Mouse (Mus musculus) embryonic facial prominence, embryonic 14.5 days (tissue): ENCODE data around the gene Vars. TPM values are rescaled to one million over a fixed set of nuclear protein-coding genes. Genes with fewer than 3 reads are reported as not detected.
"Not testable (repeated sequence)": the region's sequence is repeated elsewhere in the genome, so short reads cannot be mapped to it uniquely, and the experiment has no call there.

Source experiments
- ATAC-seq: fragments of 200-750 bp; cut with Nextera tagmentation; 2 replicates; pipeline ENCODE4 v1.8.0; 2017; ENCODE audit warnings: low read depth, moderate number of reproducible peaks, moderate TSS enrichment
- DNase-seq: peaks from one replicate; pipeline ENCODE4 v3.0.0-alpha.2; 2015; ENCODE audit warnings: low spot score
- H3K27ac ChIP-seq: fragments of 300-500 bp; sonication (generic); replicated peaks from 2 replicates; pipeline ENCODE4 v1.5.1; 2014; ENCODE audit warnings: low read depth, mild to moderate bottlenecking, low read length, moderate library complexity
- H3K27me3 ChIP-seq: fragments of 300-500 bp; sonication (generic); replicated peaks from 2 replicates; pipeline ENCODE4 v1.6.1; 2014; ENCODE audit warnings: low read length; ENCODE audit not compliant: control insufficient read depth, insufficient read depth
- H3K36me3 ChIP-seq: fragments of 300-500 bp; sonication (generic); 2 replicates; pipeline ENCODE4 v1.6.1; 2014; ENCODE audit warnings: low read length, mixed read lengths; ENCODE audit not compliant: control insufficient read depth, insufficient read depth
- H3K4me1 ChIP-seq: fragments of 300-500 bp; sonication (generic); 2 replicates; pipeline ENCODE4 v1.6.1; 2014; ENCODE audit warnings: antibody characterized with exemption, low read length; ENCODE audit not compliant: control insufficient read depth, insufficient read depth
- H3K4me2 ChIP-seq: fragments of 300-500 bp; sonication (generic); 2 replicates; pipeline ENCODE4 v1.6.1; 2014; ENCODE audit warnings: low read depth, mild to moderate bottlenecking, low read length, moderate library complexity, mixed read lengths
- H3K4me3 ChIP-seq: fragments of 300-500 bp; sonication (generic); 2 replicates; pipeline ENCODE4 v1.5.1; 2014; ENCODE audit warnings: low read depth, mild to moderate bottlenecking, low read length
- H3K9ac ChIP-seq: fragments of 300-500 bp; sonication (generic); 2 replicates; pipeline ENCODE4 v1.6.1; 2014; ENCODE audit warnings: low read depth, mild to moderate bottlenecking, low read length, moderate library complexity, mixed read lengths
- H3K9me3 ChIP-seq: fragments of 300-500 bp; sonication (generic); 2 replicates; pipeline ENCODE4 v1.6.1; 2016; ENCODE audit warnings: low read length; ENCODE audit not compliant: control insufficient read depth
- WGBS: fragments of 180-500 bp; shearing (Covaris S2); extraction: QIAGEN DNeasy Blood & Tissue Kit; methylation state at CpG from one replicate; pipeline ENCODE4 v1.1.7; 2014; 5-methylcytosine and 5-hydroxymethylcytosine counted together
- polyA plus RNA-seq: library from polyadenylated mRNA; unstranded; fragments of >200 nt; fragmentation: Nextera tagmentation; extraction: Ambion mirVana; gene quantifications from 2 replicates; pipeline ENCODE4 v1.2.1, GENCODE M21; 2014

Gene Vars
- polyA plus RNA-seq, 1 experiment from 2014 or later = 80.3 TPM

DNA sequence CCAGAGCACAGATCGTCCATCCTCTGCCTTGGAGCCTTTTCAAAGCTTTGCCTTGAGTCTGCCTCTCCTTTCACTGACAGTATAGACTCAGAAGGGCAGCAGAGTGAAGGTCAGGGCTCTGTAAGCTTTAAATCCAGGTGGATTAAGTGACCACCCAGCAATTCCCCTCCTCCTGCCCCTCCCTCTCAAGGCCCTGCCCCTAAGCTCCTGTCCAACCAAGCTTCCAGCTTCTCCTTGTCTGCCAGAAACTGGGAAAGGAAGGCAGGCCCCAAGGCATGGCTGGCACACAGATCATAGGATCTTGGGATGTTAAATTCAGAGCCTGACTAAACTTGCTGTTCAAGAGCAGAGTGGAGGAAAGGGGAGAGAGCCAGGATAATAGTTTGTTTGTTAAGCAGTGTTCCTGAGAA, 36.1 kb upstream of the Vars start:
- H3K4me3 ChIP-seq = no peak overlapping the region
- H3K9ac ChIP-seq = no peak overlapping the region
- no peak for DNase-seq
- no peaks in the 10 kb centered on the region for H3K9me3 ChIP-seq
- H3K27ac ChIP-seq = no peak overlapping the region
- H3K36me3 ChIP-seq = no peaks in the 10 kb centered on the region
- no peaks in the 10 kb centered on the region for H3K4me1 ChIP-seq
- 43% methylated on average over 1 of the region's 1 CpGs for WGBS
- peaks cover 19% of the 10 kb centered on the region for H3K27me3 ChIP-seq
- ATAC-seq = no peak
- no peak overlapping the region for H3K4me2 ChIP-seq

DNA sequence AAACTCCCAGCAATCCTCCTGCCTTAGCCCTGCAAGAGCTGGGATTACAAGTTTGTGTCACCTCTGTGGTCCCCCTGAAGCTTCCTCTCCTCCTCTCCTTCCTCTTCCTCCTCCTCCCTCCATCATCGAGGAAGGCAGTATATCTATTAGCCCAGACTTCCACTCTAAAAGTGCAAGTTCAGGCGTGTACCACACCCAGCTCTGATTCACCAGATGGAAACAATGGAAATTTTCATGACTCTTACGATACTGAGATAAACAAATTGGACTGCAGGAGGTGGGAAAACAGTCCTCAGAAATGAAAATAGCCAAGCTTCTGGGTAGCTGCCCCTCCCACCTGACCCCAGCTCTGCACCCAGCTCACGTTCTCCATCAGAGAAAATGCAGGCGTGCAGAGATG, 35.2 kb upstream of the Vars start:
- Histone ChIP-seq H3K27me3 (peaks cover 21% of the 10 kb centered on the region), H3K9ac (no peak overlapping the region), H3K27ac (no peak overlapping the region), H3K9me3 (no peaks in the 10 kb centered on the region), H3K36me3 (no peaks in the 10 kb centered on the region), H3K4me1 (no peaks in the 10 kb centered on the region), H3K4me3 (no peak overlapping the region), H3K4me2 (no peak overlapping the region)
- ATAC-seq (no peak), DNase-seq (no peak)
- 76% methylated on average over 5 of the region's 5 CpGs for WGBS

DNA sequence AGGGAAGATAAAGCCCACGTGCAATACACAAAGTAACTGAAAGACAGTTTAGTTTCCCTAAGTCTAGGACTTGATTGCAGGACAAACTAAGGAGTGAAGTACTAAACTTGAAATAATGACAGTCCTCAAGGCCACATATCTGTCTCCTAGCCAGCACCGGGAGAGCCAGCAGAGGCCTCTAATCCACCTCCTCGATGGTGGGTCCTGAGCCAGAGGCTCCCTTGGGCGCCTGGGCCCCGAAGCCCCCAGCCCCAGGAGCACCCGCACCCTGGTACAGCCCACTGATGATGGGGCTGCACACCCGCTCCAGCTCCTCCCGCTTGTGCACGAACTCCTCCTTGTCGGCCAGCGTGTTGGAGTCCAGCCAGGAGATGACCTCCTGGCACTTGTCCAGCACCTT, 31.0 kb upstream of the Vars start, which contains the start of gene Gm20481:
Gene Gm20481, plus strand, starts transcription at position 91 of the 400 bp plus-strand sequence.
- H3K9me3 ChIP-seq, H3K4me2 ChIP-seq, H3K36me3 ChIP-seq, H3K4me1 ChIP-seq, H3K9ac ChIP-seq, H3K4me3 ChIP-seq, ATAC-seq, DNase-seq, H3K27ac ChIP-seq: not testable (repeated sequence)
- peaks cover 21% of the 10 kb centered on the region for H3K27me3 ChIP-seq
- 71% methylated on average over 5 of the region's 11 CpGs for WGBS

DNA sequence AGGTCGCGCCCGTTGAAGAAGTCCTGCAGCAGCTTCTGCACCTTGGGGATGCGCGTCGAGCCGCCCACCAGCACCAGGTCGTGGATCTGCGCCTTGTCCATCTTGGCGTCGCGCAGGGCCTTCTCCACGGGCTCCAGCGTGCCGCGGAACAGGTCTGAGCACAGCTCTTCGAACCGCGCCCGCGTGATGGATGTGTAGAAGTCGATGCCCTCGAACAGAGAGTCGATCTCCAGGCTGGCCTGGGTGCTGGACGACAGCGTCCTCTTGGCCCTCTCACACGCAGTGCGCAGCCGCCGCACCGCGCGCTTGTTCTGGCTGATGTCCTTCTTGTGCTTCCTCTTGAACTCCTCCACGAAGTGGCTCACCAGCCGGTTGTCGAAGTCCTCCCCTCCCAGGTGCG, 29.9 kb upstream of the Vars start:
- not testable (repeated sequence) for ATAC-seq, H3K9ac ChIP-seq, H3K4me3 ChIP-seq, H3K36me3 ChIP-seq, H3K4me2 ChIP-seq, H3K4me1 ChIP-seq, H3K27ac ChIP-seq, H3K9me3 ChIP-seq, DNase-seq
- H3K27me3 ChIP-seq = peaks cover 21% of the 10 kb centered on the region
- WGBS = 24% methylated on average over 7 of the region's 37 CpGs

DNA sequence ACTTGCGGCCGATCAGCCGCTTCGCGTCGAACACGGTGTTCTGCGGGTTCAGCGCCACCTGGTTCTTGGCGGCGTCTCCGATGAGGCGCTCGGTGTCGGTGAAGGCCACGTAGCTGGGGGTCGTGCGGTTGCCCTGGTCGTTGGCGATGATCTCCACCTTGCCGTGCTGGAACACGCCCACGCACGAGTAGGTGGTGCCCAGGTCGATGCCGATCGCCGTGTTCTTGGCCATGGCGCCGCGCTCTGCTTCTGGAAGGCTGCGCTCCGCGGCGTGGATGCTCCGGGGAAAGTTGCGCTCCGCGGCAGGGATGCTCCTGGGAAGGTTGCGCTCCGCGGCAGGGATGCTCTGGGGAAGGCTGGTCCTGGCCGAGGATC, 29.1 kb upstream of the Vars start:
- not testable (repeated sequence) for H3K4me1 ChIP-seq, H3K36me3 ChIP-seq, DNase-seq, H3K9ac ChIP-seq, H3K27ac ChIP-seq, H3K9me3 ChIP-seq
- ATAC-seq = peak; percentile 53
- H3K4me3 ChIP-seq = peak overlapping the region; percentile 36
- H3K4me2 ChIP-seq = peak overlapping the region; percentile 64
- H3K27me3 ChIP-seq = peaks cover 21% of the 10 kb centered on the region
- no CpG with 5 or more reads among the region's 43 CpGs for WGBS

DNA sequence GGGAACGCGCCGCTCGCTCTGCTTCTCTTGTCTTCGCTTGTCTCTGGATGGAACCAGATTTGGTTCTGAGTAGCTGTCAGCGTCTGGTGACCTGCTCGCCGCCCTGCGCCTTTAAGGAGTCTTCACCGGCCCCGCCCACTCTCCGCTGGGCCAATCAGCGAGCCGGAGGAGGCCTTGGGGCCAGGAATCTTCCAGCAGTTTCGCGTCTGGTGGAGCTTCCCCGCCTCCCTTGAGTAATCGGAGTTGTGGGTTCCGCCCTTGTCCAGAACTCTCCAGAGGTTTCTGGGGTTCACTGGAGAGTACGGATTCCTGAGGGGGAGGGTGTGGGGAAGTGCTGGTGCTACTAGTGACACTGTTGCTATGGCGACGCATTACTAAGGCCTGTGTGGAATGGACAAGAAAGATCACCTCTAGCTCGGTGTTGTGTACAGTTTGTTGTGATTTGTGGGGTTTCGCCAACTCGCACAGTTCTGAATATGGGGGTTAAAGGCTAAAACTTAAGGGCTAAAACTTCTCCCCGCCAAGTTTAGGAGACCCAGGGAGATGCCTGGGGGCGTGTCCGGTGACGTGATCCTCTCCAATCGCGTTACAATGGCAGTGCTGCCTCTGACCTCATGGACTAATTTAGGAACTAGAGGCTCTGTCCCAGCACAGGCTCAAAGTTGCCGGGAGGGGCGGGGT, 28.6 kb upstream of the Vars start, which contains the start of the genes Hspa1a and Hspa1l:
Gene Hspa1a, minus strand, starts transcription at position 88 of the 681 bp plus-strand sequence.
Gene Hspa1l, plus strand, starts transcription at position 635 of the 681 bp plus-strand sequence.
- H3K4me3 ChIP-seq = peak within 1 kb of the TSS; percentile 36
- H3K36me3 ChIP-seq, H3K9me3 ChIP-seq, H3K27ac ChIP-seq, H3K4me1 ChIP-seq: not testable (repeated sequence)
- peaks cover 21% of the 10 kb centered on the region for H3K27me3 ChIP-seq
- DNase-seq = peak; percentile 87
- ATAC-seq = peak; percentile 97
- WGBS = 0% methylated on average over 20 of the region's 33 CpGs
- peak within 1 kb of the TSS; percentile 64 for H3K4me2 ChIP-seq
- H3K9ac ChIP-seq = peak within 1 kb of the TSS; percentile 47

DNA sequence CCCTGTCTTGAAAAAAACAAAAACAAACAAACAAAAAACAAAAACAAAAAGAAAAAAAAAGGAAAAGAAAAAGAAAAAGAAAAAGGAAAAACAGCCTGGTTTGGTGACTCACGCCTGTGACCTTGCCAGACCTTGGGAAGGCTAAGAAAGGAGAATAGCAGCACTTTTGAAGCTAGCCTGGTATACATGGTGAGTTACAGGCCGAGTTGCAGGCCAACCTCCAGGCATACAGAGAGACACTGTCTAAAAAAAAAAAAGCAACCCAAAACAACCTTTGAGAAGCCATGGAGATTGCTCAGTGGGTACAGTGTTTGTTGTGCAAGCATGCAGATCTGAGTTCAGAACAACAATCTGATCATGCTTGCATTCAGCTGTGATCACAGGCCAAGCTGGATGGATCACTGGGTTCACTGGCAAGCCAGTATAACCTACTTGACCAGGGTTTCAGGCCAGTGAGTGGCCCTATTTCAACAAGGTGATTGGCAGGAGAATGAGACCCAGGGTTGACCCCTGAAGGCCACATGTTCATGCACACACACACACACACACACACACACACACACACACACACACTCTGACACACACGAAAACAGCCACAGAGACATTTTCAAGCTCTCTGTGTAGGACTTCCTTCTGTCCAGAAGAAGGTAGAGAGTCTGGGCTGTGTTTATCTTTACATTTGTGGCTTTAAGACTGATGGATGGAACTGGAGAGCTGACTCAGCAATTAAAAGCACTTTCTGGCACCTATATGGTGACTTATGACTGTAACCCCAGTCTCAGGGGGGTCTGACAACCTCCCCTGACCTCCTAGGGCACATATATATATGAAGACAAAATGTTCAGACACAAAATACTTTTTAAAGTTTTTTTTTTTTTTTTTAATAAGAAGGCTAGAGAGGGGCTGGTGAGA, 24.9 kb upstream of the Vars start:
- Histone ChIP-seq H3K9ac (no peak overlapping the region), H3K27ac (no peak overlapping the region), H3K4me3 (no peak overlapping the region), H3K4me1 (peaks cover 5% of the 10 kb centered on the region; the same call in 1 of the 2 replicates), H3K9me3 (no peaks in the 10 kb centered on the region), H3K27me3 (no peaks in the 10 kb centered on the region), H3K4me2 (no peak overlapping the region), H3K36me3 (no peaks in the 10 kb centered on the region)
- 82% methylated on average over 3 of the region's 3 CpGs for WGBS
- DNase-seq (no peak), ATAC-seq (no peak)

DNA sequence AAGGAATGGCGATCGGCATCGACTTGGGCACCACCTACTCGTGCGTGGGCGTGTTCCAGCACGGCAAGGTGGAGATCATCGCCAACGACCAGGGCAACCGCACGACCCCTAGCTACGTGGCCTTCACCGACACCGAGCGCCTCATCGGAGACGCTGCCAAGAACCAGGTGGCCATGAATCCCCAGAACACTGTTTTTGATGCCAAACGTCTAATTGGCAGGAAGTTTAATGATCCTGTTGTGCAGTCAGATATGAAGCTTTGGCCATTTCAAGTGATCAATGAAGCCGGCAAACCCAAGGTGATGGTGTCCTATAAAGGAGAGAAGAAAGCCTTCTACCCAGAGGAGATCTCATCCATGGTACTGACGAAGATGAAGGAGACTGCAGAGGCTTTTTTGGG, 23.8 kb upstream of the Vars start:
- Histone ChIP-seq H3K27ac (no peak overlapping the region), H3K36me3 (no peaks in the 10 kb centered on the region), H3K4me3 (no peak overlapping the region), H3K4me2 (no peak overlapping the region), H3K27me3 (no peaks in the 10 kb centered on the region), H3K4me1 (peaks cover 7% of the 10 kb centered on the region; the same call in 1 of the 2 replicates), H3K9me3 (no peaks in the 10 kb centered on the region), H3K9ac (no peak overlapping the region)
- no peak for DNase-seq
- 93% methylated on average over 20 of the region's 20 CpGs for WGBS
- no peak for ATAC-seq
